Mouse (Mus musculus) G1E (cell line): ENCODE measurements around the gene Ehd4.

Source experiments
- CTCF ChIP-seq: IDR thresholded peaks from 2 replicates; pipeline ENCODE4 v1.5.1; 2012; ENCODE audit warnings: low read depth, low read length, inconsistent platforms, mixed read lengths
- GATA1 ChIP-seq: IDR thresholded peaks from 2 replicates; pipeline ENCODE4 v1.6.1; 2012; ENCODE audit warnings: borderline replicate concordance, low read length, inconsistent platforms, mixed read lengths
- POLR2AphosphoS5 ChIP-seq: IDR thresholded peaks from 2 replicates; pipeline ENCODE4 v1.6.1; 2012; ENCODE audit warnings: low read depth, low read length, inconsistent platforms; ENCODE audit not compliant: insufficient replicate concordance

GRCm38 (mm10) chr2:120142336-120142735 is 12.1 kb downstream of the Ehd4 start:
- TF ChIP-seq CTCF (no peak), GATA1 (no peak), POLR2AphosphoS5 (no peak)
